Comparison of ENCODE assay signal across 15 mouse cellular contexts in genomic region chr2:24638102-24638954, GRCm38 (mm10).
DNase-seq lines count a peak whose midpoint lies in the region; ATAC-seq and TF ChIP-seq lines count a peak whose summit lies in the region.
"Had no signal": no experiment of that assay in that cellular context is flagged by ENCODE, and none has a peak within 500 bp of the region (broad histone marks: within the 10 kb centered on the region; RNA-seq: fewer than 3 reads in every experiment).

No protein-coding gene starts in this region.

- no peaks in the 10 kb centered on the region for H3K27me3 ChIP-seq in limb, embryonic 14.5 days (ENCODE audit: control insufficient read depth, insufficient read depth, low read length)
- no peaks in the 10 kb centered on the region for H3K27me3 ChIP-seq in limb, embryonic 10.5 days (ENCODE audit: low read depth, poor library complexity, severe bottlenecking)
- H3K27me3 ChIP-seq in forebrain, embryonic 14.5 days (replicated peaks; ENCODE audit: control insufficient read depth, insufficient read depth, low read length): no peaks in the 10 kb centered on the region
- H3K27me3 ChIP-seq in midbrain, embryonic 10.5 days (ENCODE audit: low read depth, poor library complexity, severe bottlenecking): no peaks in the 10 kb centered on the region
- no peaks in the 10 kb centered on the region for H3K27me3 ChIP-seq in stomach, embryonic 15.5 days (replicated peaks)

- 0 out of 2 replicates have a peak, but pooled peaks have one; percentile 34 for ATAC-seq in limb, embryonic 14.5 days (ENCODE audit: low FRiP score, low read depth)
- ATAC-seq in forebrain, embryonic 14.5 days: peak; percentile 46
- 0 out of 2 replicates have a peak, but pooled peaks have one; percentile 27 for ATAC-seq in stomach, embryonic 15.5 days (ENCODE audit: insufficient read depth, low FRiP score, low read depth)
- no peak for ATAC-seq in erythroblast, adult 5-6 weeks (replicated peaks; ENCODE audit: low FRiP score, poor library complexity, severe bottlenecking)

- H3K9ac ChIP-seq in limb, embryonic 14.5 days (ENCODE audit: low read depth, low read length, severe bottlenecking): no peak overlapping the region
- no peak overlapping the region for H3K9ac ChIP-seq in forebrain, embryonic 14.5 days (ENCODE audit: low read length)
- H3K9ac ChIP-seq in stomach, embryonic 15.5 days: no peak overlapping the region

- H3K4me1 ChIP-seq in limb, embryonic 14.5 days (ENCODE audit: control insufficient read depth, insufficient read depth, low read length): no peaks in the 10 kb centered on the region
- H3K4me1 ChIP-seq in limb, embryonic 10.5 days: 0 out of 2 replicates have a peak, but pooled peaks cover 3% of the 10 kb centered on the region
- peaks cover 7% of the 10 kb centered on the region; the same call in 1 of the 2 replicates for H3K4me1 ChIP-seq in forebrain, embryonic 14.5 days (ENCODE audit: control insufficient read depth, insufficient read depth, low read length)
- peaks cover 27% of the 10 kb centered on the region for H3K4me1 ChIP-seq in midbrain, embryonic 10.5 days
- H3K4me1 ChIP-seq in stomach, embryonic 15.5 days: no peaks in the 10 kb centered on the region

- DNase-seq in limb, embryonic 14.5 days (ENCODE audit: low spot score): no peak
- no peak for DNase-seq in limb, embryonic 10.5 days (ENCODE audit: low spot score)
- DNase-seq in forebrain, embryonic 14.5 days (ENCODE audit: low spot score): peak; percentile 39
- peak; percentile 18 for DNase-seq in midbrain, embryonic 10.5 days (ENCODE audit: low spot score)
- DNase-seq in ovary, adult 18-20 months (ENCODE audit: low spot score): no peak
- no peak for DNase-seq in ovary, postnatal 14 days (ENCODE audit: low spot score)
- DNase-seq: adrenal gland, postnatal 25 days; cerebellum, adult 2 months; heart, postnatal 36 days; kidney, postnatal 25 days; spleen, adult 18-20 months; thymus, postnatal 36 days had no signal

- no peaks in the 10 kb centered on the region for H3K9me3 ChIP-seq in limb, embryonic 14.5 days (ENCODE audit: control insufficient read depth, low read length)
- H3K9me3 ChIP-seq in limb, embryonic 10.5 days (replicated peaks): no peaks in the 10 kb centered on the region
- H3K9me3 ChIP-seq in forebrain, embryonic 14.5 days (replicated peaks; ENCODE audit: control insufficient read depth, low read length): no peaks in the 10 kb centered on the region
- H3K9me3 ChIP-seq in midbrain, embryonic 10.5 days (replicated peaks): no peaks in the 10 kb centered on the region
- H3K9me3 ChIP-seq in stomach, embryonic 15.5 days: no peaks in the 10 kb centered on the region

- no peak for TF ChIP-seq POLR2A in limb, embryonic 14.5 days (IDR thresholded peaks at IDR 0.05; ENCODE audit: borderline replicate concordance, extremely low read depth, insufficient read depth, insufficient read length)

- H3K36me3 ChIP-seq in limb, embryonic 14.5 days (ENCODE audit: control insufficient read depth, insufficient read depth, low read length): no peaks in the 10 kb centered on the region
- no peaks in the 10 kb centered on the region for H3K36me3 ChIP-seq in limb, embryonic 10.5 days
- H3K36me3 ChIP-seq in forebrain, embryonic 14.5 days (ENCODE audit: control insufficient read depth, insufficient read depth, low read length): peaks cover 10% of the 10 kb centered on the region; the same call in 1 of the 2 replicates
- H3K36me3 ChIP-seq in midbrain, embryonic 10.5 days: no peaks in the 10 kb centered on the region
- no peaks in the 10 kb centered on the region for H3K36me3 ChIP-seq in stomach, embryonic 15.5 days

- H3K4me2 ChIP-seq in limb, embryonic 14.5 days (replicated peaks; ENCODE audit: low read depth, low read length, severe bottlenecking): no peak overlapping the region
- no peak overlapping the region for H3K4me2 ChIP-seq in forebrain, embryonic 14.5 days (ENCODE audit: low read length)
- no peak overlapping the region for H3K4me2 ChIP-seq in stomach, embryonic 15.5 days

- 74% methylated on average over 14 of the region's 14 CpGs for WGBS in limb, embryonic 14.5 days
- 84% methylated on average over 14 of the region's 14 CpGs for WGBS in limb, embryonic 10.5 days
- WGBS in forebrain, embryonic 14.5 days: 69% methylated on average over 14 of the region's 14 CpGs
- 72% methylated on average over 14 of the region's 14 CpGs for WGBS in midbrain, embryonic 10.5 days
- WGBS in stomach, embryonic 15.5 days: 61% methylated on average over 14 of the region's 14 CpGs

- H3K27ac ChIP-seq in limb, embryonic 14.5 days (replicated peaks; ENCODE audit: low read depth, low read length): no peak overlapping the region
- no peak overlapping the region for H3K27ac ChIP-seq in limb, embryonic 10.5 days
- peak overlapping the region; percentile 10; the same call in 1 of the 2 replicates for H3K27ac ChIP-seq in forebrain, embryonic 14.5 days (ENCODE audit: low read depth, low read length)
- H3K27ac ChIP-seq in midbrain, embryonic 10.5 days (replicated peaks): peak overlapping the region; percentile 64
- H3K27ac ChIP-seq in stomach, embryonic 15.5 days: no peak overlapping the region
- H3K27ac ChIP-seq: left cerebral cortex, adult 2 months had no signal

- H3K4me3 ChIP-seq in limb, embryonic 14.5 days (replicated peaks; ENCODE audit: low read length): no peak overlapping the region
- no peak overlapping the region for H3K4me3 ChIP-seq in limb, embryonic 10.5 days
- no peak overlapping the region for H3K4me3 ChIP-seq in forebrain, embryonic 14.5 days (ENCODE audit: low read depth, low read length)
- H3K4me3 ChIP-seq in midbrain, embryonic 10.5 days: no peak overlapping the region
- no peak overlapping the region for H3K4me3 ChIP-seq in stomach, embryonic 15.5 days (replicated peaks)
- H3K4me3 ChIP-seq: left cerebral cortex, adult 2 months had no signal

Comparison
In these comparisons a context has a peak if more than half of its experiments do, and no peak if none do; other contexts are left out.
1. DNase-seq: peak in forebrain, embryonic 14.5 days (single experiment) and midbrain, embryonic 10.5 days (single experiment); none in limb, embryonic 14.5 days (single experiment), limb, embryonic 10.5 days (single experiment), ovary, adult 18-20 months (single experiment) and ovary, postnatal 14 days (single experiment).
2. H3K27ac ChIP-seq: peak in forebrain, embryonic 14.5 days (single experiment) and midbrain, embryonic 10.5 days (single experiment); none in limb, embryonic 14.5 days (single experiment), limb, embryonic 10.5 days (single experiment) and stomach, embryonic 15.5 days (single experiment).